Mouse (Mus musculus) small intestine, adult 2 months (tissue): Measurements from ENCODE around the gene Cenpv.

ENCODE experiments used
- CTCF ChIP-seq: fragments of 200-500 bp; IDR thresholded peaks from 2 replicates; pipeline ENCODE4 v1.5.1; 2012; ENCODE audit warnings: low read depth, mild to moderate bottlenecking, control low read depth, inconsistent platforms, low read length, moderate library complexity, mixed read lengths; ENCODE audit not compliant: insufficient replicate concordance, insufficient read length; ENCODE audit errors: extremely low read depth
- POLR2A ChIP-seq: fragments of 200-500 bp; IDR thresholded peaks from 2 replicates; pipeline ENCODE4 v1.6.1; 2012; ENCODE audit warnings: low read depth, mild to moderate bottlenecking, control low read depth, inconsistent platforms, low read length, moderate library complexity

DNA sequence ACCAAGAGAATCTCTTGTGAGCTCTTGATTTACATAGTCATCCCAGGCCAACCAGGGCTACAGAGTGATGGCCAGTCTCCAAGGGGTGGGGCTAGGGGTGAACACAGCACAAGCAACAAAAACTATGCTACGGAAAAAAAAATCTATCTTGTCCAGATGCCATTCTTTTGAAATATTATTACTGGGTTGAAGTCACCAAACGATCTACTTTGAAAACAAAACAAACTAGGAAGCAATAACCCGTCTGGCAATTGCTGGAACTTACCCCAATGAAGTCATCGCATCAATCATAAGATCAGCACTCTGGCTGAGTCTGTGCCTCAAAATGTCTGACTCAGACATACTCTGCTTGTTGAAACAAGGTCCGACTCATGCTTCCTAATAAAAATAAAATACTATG is 10.7 kb upstream of the Cenpv start:
- no peak for TF ChIP-seq CTCF
- no peak for TF ChIP-seq POLR2A
